Mouse (Mus musculus) hematopoietic stem cell, adult 5-6 weeks (primary cell): ENCODE data around the gene Pam. TPM values are rescaled to one million over a fixed set of nuclear protein-coding genes. Genes with fewer than 3 reads are reported as not detected.

ENCODE experiments used
- ATAC-seq, 2 experiments: fragments of 125-278 bp in 1 of 2; replicated peaks in 1 of 2; 2 replicates each; pipeline ENCODE4 v1.8.0; 2016 to 2017; ENCODE audit warnings: inconsistent platforms in 2 of 2, mild to moderate bottlenecking in 2 of 2, moderate number of reproducible peaks in 2 of 2, low read depth in 1 of 2, moderate TSS enrichment in 1 of 2; ENCODE audit not compliant: low FRiP score in 2 of 2, poor library complexity in 2 of 2, severe bottlenecking in 2 of 2, insufficient read depth in 1 of 2, low TSS enrichment in 1 of 2
- total RNA-seq: library from RNA; stranded (forward); fragments of 172-1452, 232-1000 nt; gene quantifications from 2 replicates; pipeline ENCODE4 v1.2.3, GENCODE M21; 2017

Pam gene
- total RNA-seq, 1 experiment from 2014 or later, result 45.2 TPM

DNA sequence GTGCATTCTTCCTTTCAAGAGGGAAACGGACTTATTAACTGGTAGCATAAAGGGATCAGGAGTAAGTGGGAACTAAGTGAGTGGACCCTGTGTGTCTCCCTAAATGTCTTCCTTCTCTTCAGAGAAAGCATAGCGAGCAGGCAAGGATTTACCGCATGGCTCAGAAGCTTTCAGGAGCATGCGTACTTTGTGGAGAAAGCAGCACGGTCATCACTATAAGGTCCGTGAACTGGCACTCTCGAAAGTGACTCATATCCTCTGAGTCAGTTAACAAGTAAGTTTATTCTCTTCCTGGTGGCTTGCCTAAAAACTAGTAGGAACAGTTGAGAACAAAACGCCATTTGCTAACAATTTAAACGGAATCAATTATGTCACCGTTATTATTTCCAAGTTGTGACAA is 184.6 kb downstream of the Pam start:
- ATAC-seq, result no peak

DNA sequence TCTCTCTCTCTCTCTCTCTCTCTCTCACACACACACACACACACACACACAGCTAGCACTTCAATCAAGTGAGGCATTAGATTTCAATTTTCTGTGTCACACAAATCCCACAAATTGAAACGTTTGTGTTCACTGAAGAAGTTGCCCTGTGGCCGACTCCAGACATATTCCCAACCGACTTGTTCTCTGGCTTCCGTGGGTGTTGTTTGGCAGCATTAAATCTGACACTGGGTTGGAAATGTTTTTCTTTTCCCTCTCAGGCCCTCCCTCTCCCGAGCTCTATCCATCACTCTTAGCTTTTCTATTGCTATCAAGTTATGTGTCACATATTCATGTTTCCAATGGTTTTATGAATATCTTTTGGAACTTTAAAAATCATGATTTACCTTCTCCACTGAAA is 185.9 kb downstream of the Pam start:
- no peak for ATAC-seq

DNA sequence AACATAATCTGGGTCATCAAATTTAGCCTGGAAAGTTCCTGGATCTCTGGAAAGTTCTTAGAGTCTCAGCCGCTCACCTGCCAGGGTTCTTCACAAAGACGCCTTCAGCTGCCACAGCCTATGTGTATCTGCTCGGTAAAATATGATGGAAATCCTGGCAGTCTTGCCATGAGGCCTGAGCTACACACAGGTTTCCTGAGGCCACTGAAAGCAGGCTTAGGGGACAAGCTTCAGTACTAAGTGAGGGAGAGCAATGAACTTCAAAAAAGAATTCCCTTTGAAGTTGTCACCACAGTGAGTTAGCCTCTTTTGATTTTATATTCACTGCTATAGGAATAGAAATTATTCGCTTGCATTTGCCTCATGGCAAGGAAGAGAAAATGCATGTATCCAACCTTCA is 186.7 kb downstream of the Pam start:
- no peak for ATAC-seq

DNA sequence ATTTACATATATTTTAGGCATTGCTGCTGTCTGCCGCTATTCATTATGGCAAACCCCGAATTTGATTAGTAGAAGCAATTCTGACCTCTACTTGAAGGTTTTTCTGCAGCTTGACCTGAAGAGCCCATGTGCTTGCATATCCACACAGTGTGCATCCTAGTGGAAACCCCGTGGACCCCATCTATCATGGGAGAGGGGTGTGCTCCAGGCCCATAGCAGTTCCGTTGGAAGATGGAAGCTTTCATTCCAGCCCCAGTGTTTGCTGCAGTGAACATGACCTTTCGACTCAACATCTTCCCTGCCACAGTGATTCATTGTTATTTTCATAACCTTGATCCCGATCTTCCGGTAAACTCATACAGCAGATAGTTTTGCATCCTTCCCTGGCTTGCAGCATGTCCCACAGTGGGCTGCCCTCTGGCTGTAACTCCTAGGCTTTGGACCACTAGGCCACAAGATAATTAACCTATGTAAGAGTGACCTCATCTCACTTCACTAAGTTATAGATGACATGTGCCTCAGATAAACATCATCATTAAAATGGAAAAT is 191.5 kb downstream of the Pam start:
- ATAC-seq, result no peak

DNA sequence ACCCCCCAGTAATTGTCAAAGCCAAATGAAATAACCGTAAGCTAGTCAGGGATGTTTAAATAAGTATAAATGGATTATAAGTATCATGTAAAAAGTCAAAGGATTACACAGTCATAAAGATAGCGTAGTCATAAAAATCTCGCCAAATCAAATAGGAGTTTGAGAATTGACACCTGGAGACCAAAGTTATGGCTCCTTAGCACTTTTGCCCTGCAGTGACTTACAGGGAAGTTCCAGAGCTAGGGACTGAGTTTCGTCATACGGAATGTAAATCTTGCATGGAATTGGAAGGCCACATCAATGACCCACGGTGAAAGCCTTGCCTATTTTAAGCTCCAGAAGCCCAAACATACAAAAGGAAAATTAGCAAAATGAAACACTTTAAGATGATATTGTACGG is 192.6 kb downstream of the Pam start:
- ATAC-seq, result no peak

DNA sequence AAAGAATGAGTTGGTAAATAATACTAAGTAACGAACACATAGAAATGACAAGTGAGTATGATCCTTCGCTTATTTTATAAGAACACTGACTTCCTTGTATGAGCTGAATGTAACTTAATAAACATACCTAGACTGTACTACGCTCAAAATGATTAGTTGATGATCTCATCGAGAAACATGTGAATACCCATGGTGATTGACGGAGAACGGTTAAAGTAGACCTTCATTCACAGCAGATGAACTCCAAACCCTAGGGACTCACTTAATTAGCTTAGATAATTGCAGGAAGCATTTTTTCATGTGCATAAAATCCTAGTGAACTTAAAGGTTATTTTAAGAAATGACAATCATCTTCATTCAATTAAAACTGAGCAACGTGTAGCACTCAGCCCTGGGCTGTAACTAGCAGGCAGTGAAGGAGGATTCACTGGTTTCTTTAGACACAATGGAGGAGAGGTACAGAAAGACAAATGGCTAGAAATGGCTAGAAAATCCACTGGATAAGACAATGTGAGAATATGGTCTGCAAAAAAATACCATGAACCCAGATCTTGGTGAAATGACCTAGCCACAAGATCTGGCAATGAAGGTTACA is 194.8 kb downstream of the Pam start:
- ATAC-seq, result no peak

DNA sequence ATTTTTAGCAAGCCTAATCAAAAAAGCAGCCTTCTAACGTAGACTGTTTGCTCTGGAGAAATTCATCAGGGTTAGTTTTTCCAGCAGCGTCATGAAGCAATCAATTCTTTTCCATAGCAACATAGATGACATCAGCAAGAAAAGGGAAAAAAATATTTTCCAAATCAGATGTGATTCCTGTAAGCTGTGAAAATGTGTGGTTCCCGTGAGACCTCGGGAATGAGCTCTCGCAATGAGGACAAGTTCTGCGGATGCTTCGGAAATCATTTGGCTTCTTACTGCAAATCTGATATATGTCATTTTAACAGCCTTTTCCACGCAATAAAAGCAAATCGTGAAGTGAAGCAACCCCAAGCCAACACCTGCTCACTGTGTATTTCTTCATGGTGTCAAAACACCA is 207.9 kb downstream of the Pam start:
- no peak for ATAC-seq

DNA sequence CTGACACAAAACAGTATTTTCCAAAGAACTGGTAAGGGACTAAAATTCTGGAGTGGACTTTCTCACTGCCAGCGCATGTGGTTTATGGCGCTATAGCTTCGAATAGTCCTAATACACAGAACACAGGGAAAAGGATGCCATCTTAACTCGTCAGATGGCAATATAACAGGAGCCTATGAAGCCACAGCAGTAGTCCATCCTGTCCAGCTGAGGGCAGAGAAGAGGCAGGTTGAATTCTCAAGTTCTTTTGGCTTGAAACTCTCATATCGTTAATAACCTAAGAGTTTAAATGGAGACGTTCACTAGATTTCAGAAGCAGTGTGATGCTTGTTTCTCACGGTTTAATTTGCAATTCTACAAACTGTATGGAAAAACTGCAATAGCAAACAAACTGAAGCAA is 211.9 kb downstream of the Pam start:
- no peak for ATAC-seq

DNA sequence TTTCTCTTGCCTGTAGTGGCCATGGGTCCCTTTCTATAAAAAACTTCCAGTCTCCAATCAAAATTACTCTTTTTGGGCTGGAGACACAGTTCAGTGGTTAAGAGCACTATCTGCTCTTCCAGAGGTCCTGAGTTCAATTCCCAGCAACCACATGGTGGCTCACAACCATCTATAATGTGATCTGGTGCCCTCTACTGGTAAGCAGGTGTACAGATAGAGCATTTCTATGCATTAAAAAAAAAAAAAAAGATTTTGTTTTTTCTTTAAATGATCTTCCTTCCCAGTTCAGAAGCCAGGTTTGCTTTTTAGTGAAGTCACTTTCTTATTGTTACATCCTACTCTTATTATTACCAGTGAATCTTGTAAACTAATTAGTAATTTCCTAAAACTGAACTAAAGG is 218.4 kb downstream of the Pam start:
- no peak for ATAC-seq

DNA sequence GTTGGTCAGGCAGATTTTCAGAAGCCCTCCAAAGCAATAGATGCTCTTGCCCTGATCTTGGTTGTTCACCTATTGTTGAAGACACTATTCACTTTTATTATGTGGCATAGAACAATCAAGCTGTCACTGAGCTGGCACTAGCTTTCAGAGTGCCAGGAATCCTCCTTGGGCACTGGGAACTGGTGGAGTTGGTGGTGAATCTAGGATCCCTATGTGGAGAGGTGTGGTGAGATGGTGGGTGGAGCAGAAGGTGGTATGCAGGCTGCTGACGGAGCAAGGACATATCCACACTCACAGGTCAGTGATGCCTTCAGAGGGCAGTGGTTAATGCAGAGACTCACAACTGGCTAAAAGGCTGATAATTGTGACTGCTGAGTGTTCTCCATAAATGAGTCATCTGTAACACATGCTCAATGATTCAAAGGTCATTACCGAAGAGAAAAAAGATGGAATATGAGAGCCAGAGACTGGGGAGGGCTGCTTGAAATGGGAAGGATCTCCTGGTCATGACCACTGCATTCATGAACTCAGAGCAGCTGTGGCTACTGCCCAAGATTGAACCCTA is 221.9 kb downstream of the Pam start:
- no peak for ATAC-seq

DNA sequence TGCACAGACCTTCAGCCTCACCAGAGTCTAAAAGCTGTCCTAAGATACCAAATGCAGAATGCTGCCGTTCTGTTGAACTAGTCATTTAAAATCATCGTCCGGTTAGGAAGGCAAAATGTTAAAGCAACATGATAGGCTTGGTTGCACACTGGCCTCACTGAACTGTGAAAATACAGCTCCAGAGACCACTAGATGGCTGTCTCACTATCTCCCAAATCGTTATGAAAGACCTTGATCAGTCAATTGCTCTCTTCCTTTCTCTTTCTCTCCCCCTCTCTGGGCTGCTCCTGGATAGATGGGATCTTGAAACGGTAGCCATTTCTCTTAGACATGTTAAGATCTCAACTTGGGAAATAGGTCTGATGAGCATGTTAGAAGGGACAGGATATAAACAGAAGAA is 223.0 kb downstream of the Pam start:
- no peak for ATAC-seq

DNA sequence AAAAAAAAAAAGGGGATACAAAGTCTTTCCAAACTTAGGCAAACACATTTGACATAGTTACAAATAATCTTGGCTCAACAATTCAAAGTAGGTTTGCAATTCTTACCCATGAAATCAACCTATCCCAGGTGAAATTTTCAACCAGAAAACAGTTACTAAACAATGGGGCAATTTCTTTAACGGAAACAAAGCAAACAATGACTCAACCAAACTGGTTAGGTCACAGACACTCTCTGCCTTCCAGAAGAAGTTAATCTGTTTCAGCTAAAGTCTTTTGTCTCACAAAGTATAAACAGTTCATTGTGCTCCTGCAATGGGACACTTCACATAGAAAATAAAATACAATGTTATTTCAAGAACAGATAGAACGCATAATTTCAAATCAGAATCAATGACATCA is 223.4 kb downstream of the Pam start:
- ATAC-seq, result no peak

DNA sequence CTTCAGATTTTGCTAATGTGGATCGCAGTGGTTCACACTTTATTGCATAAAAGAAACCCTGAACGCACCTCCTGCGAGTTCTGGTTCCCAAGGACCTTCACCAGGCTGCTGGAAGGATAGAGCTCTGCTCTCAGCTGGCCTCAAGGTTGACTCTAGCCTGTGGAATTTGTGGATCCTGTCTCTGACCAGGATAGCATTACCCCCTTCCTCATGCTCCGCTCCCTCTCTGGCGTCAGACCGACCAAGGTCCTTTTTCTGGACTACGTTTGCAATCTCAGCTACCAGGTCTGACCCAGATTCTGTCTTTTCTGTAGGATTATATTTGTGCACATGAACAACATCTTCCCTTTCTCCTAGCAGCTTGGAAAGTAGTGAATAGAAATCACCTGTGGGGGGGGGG is 231.3 kb downstream of the Pam start:
- no peak for ATAC-seq

DNA sequence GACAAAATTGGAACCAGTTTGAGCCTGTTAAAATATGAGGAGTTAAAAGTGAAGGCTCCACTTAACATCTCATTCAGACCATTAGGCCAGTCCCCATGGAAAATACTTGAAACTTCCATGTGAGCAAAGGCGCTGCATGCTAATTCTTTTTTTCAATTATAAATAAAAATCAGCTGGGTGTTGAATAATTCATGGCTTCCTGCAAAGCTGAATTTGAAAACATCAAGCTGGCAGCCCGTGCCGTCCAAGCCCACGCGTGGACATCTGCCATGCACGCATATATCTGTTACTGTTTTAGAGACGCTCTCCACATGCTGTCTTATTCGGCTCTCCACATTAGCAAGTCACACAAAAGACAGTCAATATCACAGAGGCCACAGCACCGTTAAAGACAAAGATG is 232.3 kb downstream of the Pam start:
- no peak for ATAC-seq

DNA sequence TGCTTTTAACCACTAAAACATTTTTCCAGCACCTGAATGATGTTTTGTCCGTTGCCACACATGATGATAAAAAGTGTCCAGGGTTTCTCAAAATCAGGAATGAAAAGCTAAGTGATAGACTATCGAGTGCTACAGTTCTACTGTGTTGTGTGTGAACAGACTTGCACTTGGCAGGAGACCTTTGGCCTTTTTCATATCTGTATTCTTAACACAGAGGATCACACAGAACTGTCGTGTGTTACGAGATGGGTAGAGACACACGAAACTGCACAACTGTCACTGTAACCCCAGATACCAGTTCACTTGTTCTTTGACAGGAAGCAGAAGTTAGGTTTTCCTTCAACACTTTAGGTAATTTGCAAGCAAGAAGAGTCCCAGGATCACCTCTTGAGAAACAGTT is 232.7 kb downstream of the Pam start:
- ATAC-seq, result no peak

DNA sequence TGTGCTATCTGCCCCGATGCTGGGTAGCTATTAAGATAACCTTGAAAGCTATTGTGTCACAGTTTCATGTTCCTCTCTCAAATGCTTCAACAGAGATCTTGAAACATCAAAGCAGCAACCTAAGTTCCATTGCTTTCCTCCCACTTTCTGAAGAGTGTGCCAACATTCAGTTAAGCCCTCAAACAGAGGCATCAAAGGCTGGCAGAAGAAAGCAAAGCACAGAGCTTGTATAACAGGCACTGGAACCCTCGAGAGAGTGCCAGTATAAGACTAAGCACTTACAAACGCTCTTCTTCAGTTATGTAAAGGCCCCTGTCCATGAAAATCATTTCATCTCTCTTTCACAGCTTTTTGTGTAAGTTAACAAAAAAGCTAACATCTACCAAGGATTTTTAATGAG is 241.2 kb downstream of the Pam start:
- no peak for ATAC-seq

DNA sequence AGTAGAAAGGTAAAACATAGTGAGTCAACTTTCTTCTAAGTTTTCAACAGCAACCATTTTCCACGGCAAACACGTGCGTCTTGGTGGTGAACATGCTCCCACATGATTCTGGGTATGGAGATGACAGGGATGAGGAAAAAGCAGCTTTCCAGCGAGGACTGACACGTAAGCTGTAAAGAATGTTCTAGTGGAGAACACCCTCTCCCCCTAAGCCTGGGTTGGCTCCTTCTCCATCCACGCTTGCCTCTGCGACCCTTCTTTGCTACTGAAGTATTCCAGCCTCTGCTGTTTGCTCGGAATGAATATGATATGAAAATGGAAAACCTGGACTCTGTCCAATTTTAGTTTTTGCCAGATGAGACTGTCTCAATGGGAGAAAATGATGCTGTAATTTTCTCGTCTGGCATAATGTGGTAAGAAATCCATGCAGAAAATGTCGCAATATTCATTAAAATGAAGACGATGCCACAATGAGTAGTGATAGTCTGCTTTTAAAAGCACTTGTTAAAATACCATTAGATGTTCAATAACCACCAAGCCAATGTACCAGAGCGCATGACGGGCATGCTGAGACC is 243.8 kb downstream of the Pam start:
- no peak for ATAC-seq

DNA sequence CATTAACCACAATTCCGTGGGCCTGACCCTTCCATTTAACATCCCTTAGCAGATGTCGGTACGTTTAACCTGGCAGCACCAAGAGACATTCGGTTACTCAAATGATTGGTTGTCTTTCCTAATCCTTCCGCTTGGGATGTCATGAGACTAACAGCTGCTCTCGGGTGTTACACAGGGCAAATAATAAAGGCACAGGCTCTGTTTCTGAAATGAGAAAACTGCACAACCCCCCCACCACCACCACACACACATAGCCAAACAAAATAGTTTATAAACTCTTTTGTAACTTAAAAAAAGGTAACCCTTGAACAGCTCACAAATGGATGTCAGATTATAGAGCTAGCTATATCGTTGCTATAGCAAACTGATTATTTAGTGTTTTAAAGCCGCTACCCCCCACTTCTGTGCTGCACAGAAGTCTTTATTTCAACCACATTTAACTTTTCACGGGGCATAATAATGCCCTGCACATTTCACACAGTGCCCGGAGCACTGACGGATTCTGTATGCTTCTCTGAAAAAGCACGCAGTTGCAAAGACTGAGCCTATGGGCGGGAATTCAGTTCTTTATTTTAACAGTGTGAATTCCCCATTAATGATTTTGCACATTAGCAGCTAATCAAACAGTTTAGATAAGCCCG is 246.7 kb downstream of the Pam start:
- no peak for ATAC-seq
